1 mouse cellular context compared by ENCODE assay signal in the genomic region with DNA sequence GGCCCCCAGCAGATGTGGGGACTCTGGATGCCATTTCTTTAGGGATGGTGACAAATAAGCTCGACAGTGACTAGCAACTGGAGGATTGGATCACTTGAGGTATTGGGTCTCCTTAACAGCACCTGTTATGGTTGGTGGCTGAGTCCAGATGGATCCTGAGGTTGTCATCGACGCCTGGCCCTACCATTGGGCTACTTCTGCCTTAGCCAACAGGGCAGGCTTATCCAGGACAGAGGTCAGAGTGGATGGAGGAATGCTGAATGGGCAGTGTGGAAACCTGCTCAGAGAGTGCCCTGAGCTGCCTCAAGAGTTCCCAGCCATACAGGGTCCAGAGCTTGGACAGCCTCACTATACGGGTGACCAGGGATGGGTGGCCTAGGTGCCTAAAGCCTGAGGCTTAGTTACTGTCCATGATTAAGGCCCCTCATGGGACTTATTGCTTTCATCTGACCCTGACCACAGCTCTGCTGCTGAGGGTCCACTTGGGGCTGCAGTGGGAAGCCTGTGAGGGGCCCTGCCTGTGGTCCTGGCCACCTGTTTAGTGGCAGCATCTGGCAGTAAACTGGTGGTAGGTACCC.
TF ChIP-seq lines count a peak whose summit lies in the region.

No protein-coding gene starts in this region.

TF ChIP-seq in C2C12, 6 proteins besides CTCF, POLR2A, EP300 and RAD21:
- TF ChIP-seq MYOG (IDR thresholded peaks at IDR 0.05; ENCODE audit: control insufficient read depth, extremely low read depth, insufficient read length) (no peak), USF1 (IDR thresholded peaks at IDR 0.05; ENCODE audit: low read depth) (no peak)
TF ChIP-seq in C2C12: peak in this region for 0.
